Mouse (Mus musculus) myocyte (in vitro differentiated cells): ENCODE measurements around the gene Ascc1. TPM values are rescaled to one million over a fixed set of nuclear protein-coding genes. Genes with fewer than 3 reads are reported as not detected.
A peak's percentile ranks its signal among the peaks of the same experiment; 100 is the strongest.

Experiments
- H3K27me3 ChIP-seq: one replicate; pipeline ENCODE4 v1.6.1; 2011; ENCODE audit not compliant: control insufficient read depth, insufficient read depth, insufficient read length
- H3K36me3 ChIP-seq: one replicate; pipeline ENCODE4 v1.6.1; 2011; ENCODE audit not compliant: control insufficient read depth, insufficient read depth
- H3K4me2 ChIP-seq: one replicate; pipeline ENCODE4 v1.6.1; 2011; ENCODE audit warnings: low read depth, control low read depth
- H3K4me3 ChIP-seq: one replicate; pipeline ENCODE4 v1.5.1; 2011; ENCODE audit warnings: mild to moderate bottlenecking, control low read depth, moderate library complexity
- H3K79me2 ChIP-seq: one replicate; pipeline ENCODE4 v1.6.1; 2011; ENCODE audit not compliant: control insufficient read depth, insufficient read depth
- H3ac ChIP-seq: one replicate; pipeline ENCODE4 v1.6.1; 2011; ENCODE audit not compliant: control insufficient read depth, insufficient read length
- CEBPB ChIP-seq: IDR thresholded peaks from 2 replicates; pipeline ENCODE4 v1.6.1; 2011; ENCODE audit warnings: mild to moderate bottlenecking, moderate library complexity; ENCODE audit not compliant: poor library complexity, insufficient read depth, severe bottlenecking
- E2F4 ChIP-seq: IDR thresholded peaks from one replicate; pipeline ENCODE4 v1.6.1; 2011; ENCODE audit warnings: mild to moderate bottlenecking, control low read depth, moderate library complexity; ENCODE audit not compliant: insufficient read depth
- MAX ChIP-seq: IDR thresholded peaks from one replicate; pipeline ENCODE4 v1.6.1; 2011; ENCODE audit warnings: low read depth, mild to moderate bottlenecking, control low read depth
- MYOD1 ChIP-seq, 3 experiments: IDR thresholded peaks; one replicate each; pipeline ENCODE4 v1.6.1; 2011; ENCODE audit warnings: control low read depth in 2 of 3, low read depth in 2 of 3, mild to moderate bottlenecking in 2 of 3, moderate library complexity in 1 of 3; ENCODE audit not compliant: insufficient read length in 2 of 3, control insufficient read depth in 1 of 3
- MYOG ChIP-seq, 3 experiments: IDR thresholded peaks; one replicate each; pipeline ENCODE4 v1.6.1; 2011; ENCODE audit warnings: control low read depth in 2 of 3, low read depth in 2 of 3, mild to moderate bottlenecking in 2 of 3; ENCODE audit not compliant: insufficient read length in 2 of 3, control insufficient read depth in 1 of 3, insufficient read depth in 1 of 3
- POLR2A ChIP-seq: IDR thresholded peaks from one replicate; pipeline ENCODE4 v1.6.1; 2011; ENCODE audit warnings: low read depth, mild to moderate bottlenecking, control low read depth, moderate library complexity; ENCODE audit not compliant: insufficient read length
- POLR2AphosphoS2 ChIP-seq: IDR thresholded peaks from one replicate; pipeline ENCODE4 v1.6.1; 2011; ENCODE audit warnings: low read depth, control low read depth; ENCODE audit not compliant: insufficient read length
- REST ChIP-seq: IDR thresholded peaks from one replicate; pipeline ENCODE4 v1.6.1; 2011; ENCODE audit warnings: mild to moderate bottlenecking, control low read depth, moderate library complexity; ENCODE audit not compliant: insufficient read depth, insufficient read length
- SRF ChIP-seq: IDR thresholded peaks from one replicate; pipeline ENCODE4 v1.6.1; 2011; ENCODE audit warnings: low read depth; ENCODE audit not compliant: control insufficient read depth, insufficient read length
- TCF12 ChIP-seq: IDR thresholded peaks from one replicate; pipeline ENCODE4 v1.6.1; 2011; ENCODE audit warnings: mild to moderate bottlenecking, control low read depth; ENCODE audit not compliant: poor library complexity, insufficient read depth, severe bottlenecking
- TCF3 ChIP-seq: IDR thresholded peaks from one replicate; pipeline ENCODE4 v1.6.1; 2011; ENCODE audit warnings: low read depth, control low read depth; ENCODE audit not compliant: insufficient read length
- USF1 ChIP-seq: IDR thresholded peaks from one replicate; pipeline ENCODE4 v1.6.1; 2011; ENCODE audit warnings: low read depth, mild to moderate bottlenecking, control low read depth, moderate library complexity
- polyA plus RNA-seq: library from polyadenylated mRNA; unstranded; fragments of >200 nt; fragmentation: generic; extraction: Trizol; gene quantifications from one replicate; pipeline ENCODE4 v1.2.1, GENCODE M21; 2012; ENCODE audit warnings: missing spikeins

Gene Ascc1
- polyA plus RNA-seq, 1 experiment, result 36.7 TPM

- no peak overlapping the region for H3K4me2 ChIP-seq
- no peaks in the 10 kb centered on the region for H3K79me2 ChIP-seq
- no peaks in the 10 kb centered on the region for H3K27me3 ChIP-seq
Observed at GRCm38 (mm10) chr10:60109989-60110388, 107.4 kb downstream of the Ascc1 start.

GRCm38 (mm10) chr10:60110908-60111475 lies 108.4 kb downstream of the Ascc1 start:
- no peaks in the 10 kb centered on the region for H3K79me2 ChIP-seq
- H3K4me2 ChIP-seq, result no peak overlapping the region
- TF ChIP-seq POLR2A (no peak), MYOG (IDR thresholded peaks at IDR 0.05; ENCODE audit: control insufficient read depth in 1 of 3, insufficient read depth in 1 of 3, insufficient read length in 2 of 3, low read depth in 2 of 3) (no peak), POLR2AphosphoS2 (no peak), MYOD1 (IDR thresholded peaks at IDR 0.05; ENCODE audit: control insufficient read depth in 1 of 3, insufficient read length in 2 of 3, low read depth in 2 of 3) (no peak), SRF (no peak), TCF3 (no peak), USF1 (no peak), TCF12 (no peak), E2F4 (no peak), REST (no peak), CEBPB (no peak), MAX (no peak)
- no peak overlapping the region for H3ac ChIP-seq
- H3K27me3 ChIP-seq, result no peaks in the 10 kb centered on the region
- no peaks in the 10 kb centered on the region for H3K36me3 ChIP-seq
- no peak overlapping the region for H3K4me3 ChIP-seq

More at GRCm38 (mm10) chr10:60109989-60110388, 107.4 kb downstream of the Ascc1 start:
- no peak overlapping the region for H3K4me3 ChIP-seq
- TF ChIP-seq MAX (no peak), MYOD1 (IDR thresholded peaks at IDR 0.05; ENCODE audit: control insufficient read depth in 1 of 3, insufficient read length in 2 of 3, low read depth in 2 of 3) (no peak), CEBPB (no peak), SRF (no peak), E2F4 (no peak), TCF12 (no peak)
- H3ac ChIP-seq, result no peak overlapping the region
- no peaks in the 10 kb centered on the region for H3K36me3 ChIP-seq

GRCm38 (mm10) chr10:60113965-60114690 lies 111.5 kb downstream of the Ascc1 start:
- no peaks in the 10 kb centered on the region for H3K79me2 ChIP-seq
- no peak overlapping the region for H3ac ChIP-seq
- H3K27me3 ChIP-seq, result no peaks in the 10 kb centered on the region
- no peak overlapping the region for H3K4me3 ChIP-seq
- H3K36me3 ChIP-seq, result no peaks in the 10 kb centered on the region
- peak overlapping the region; percentile 40 for H3K4me2 ChIP-seq
- TF ChIP-seq MYOD1 (IDR thresholded peaks at IDR 0.05; ENCODE audit: control insufficient read depth in 1 of 3, insufficient read length in 2 of 3, low read depth in 2 of 3) (no peak), POLR2A (no peak), TCF12 (no peak), E2F4 (no peak), MYOG (IDR thresholded peaks at IDR 0.05; ENCODE audit: control insufficient read depth in 1 of 3, insufficient read depth in 1 of 3, insufficient read length in 2 of 3, low read depth in 2 of 3) (no peak), POLR2AphosphoS2 (no peak), USF1 (no peak), REST (no peak), SRF (no peak), TCF3 (no peak), CEBPB (no peak), MAX (no peak)

GRCm38 (mm10) chr10:60115345-60116185 lies 113.0 kb downstream of the Ascc1 start:
- no peaks in the 10 kb centered on the region for H3K36me3 ChIP-seq
- H3K79me2 ChIP-seq, result no peaks in the 10 kb centered on the region
- no peak overlapping the region for H3ac ChIP-seq
- no peak for TF ChIP-seq MAX
- no peak for TF ChIP-seq TCF12
- TF ChIP-seq USF1, result no peak
- TF ChIP-seq MYOD1 (IDR thresholded peaks at IDR 0.05; ENCODE audit: control insufficient read depth in 1 of 3, insufficient read length in 2 of 3, low read depth in 2 of 3), result no peak
- TF ChIP-seq CEBPB, result no peak
- TF ChIP-seq E2F4, result no peak
- no peak overlapping the region for H3K4me2 ChIP-seq
- no peaks in the 10 kb centered on the region for H3K27me3 ChIP-seq
- H3K4me3 ChIP-seq, result no peak overlapping the region
